Mouse (Mus musculus) macrophage (primary cell): ENCODE measurements around the gene Tbc1d1. TPM values are rescaled to one million over a fixed set of nuclear protein-coding genes. Genes with fewer than 3 reads are reported as not detected.
A peak's percentile ranks its signal among the peaks of the same experiment; 100 is the strongest.

Source experiments
- H3K27ac ChIP-seq: fragments of 350-480 bp; formaldehyde crosslinking; 2 replicates; pipeline ENCODE4 v1.9.0; 2021
- H3K36me3 ChIP-seq: fragments of 350-480 bp; formaldehyde crosslinking; 2 replicates; pipeline ENCODE4 v1.9.0; 2021; ENCODE audit errors: inconsistent target
- H3K4me3 ChIP-seq: fragments of 350-480 bp; formaldehyde crosslinking; 2 replicates; pipeline ENCODE4 v1.9.0; 2021; ENCODE audit errors: inconsistent target
- H3K79me2 ChIP-seq: fragments of 350-480 bp; formaldehyde crosslinking; 2 replicates; pipeline ENCODE4 v1.9.0; 2021; ENCODE audit errors: inconsistent target
- WGBS: methylation state at CpG from one replicate; pipeline ENCODE4 v1.1.7; 2026; ENCODE audit warnings: inconsistent platforms; ENCODE audit not compliant: missing documents; 5-methylcytosine and 5-hydroxymethylcytosine counted together
- polyA plus RNA-seq: library from polyadenylated mRNA; stranded (reverse); fragments of 250-400 nt; gene quantifications from 3 replicates; pipeline ENCODE4 v1.2.4, GENCODE M21; 2018; ENCODE audit warnings: inconsistent platforms
- total RNA-seq, 78 experiments: library from RNA; depleted of rRNA; stranded (reverse); fragments of 250-400 nt; gene quantifications; 1 replicate in 9 of 78; 2 replicates in 24 of 78; 3 replicates in 43 of 78; 4 replicates in 2 of 78; pipeline ENCODE4 v1.2.4; 2018; ENCODE audit warnings: inconsistent platforms in 56 of 78

Tbc1d1 gene
- 100 to 1,000 TPM in 18 of 26 experiments, 10 to 100 TPM in 8; 81.0 to 570 (median 114) TPM for total RNA-seq (2018; cell fraction: chromatin; rRNA removed)
- 10 to 100 TPM; 34.1 to 77.6 (median 45.2) TPM for total RNA-seq (2018; cell fraction: cytosol; rRNA removed)
- 100 to 1,000 TPM in 9 of 26 experiments, 10 to 100 TPM in 17; 63.0 to 642 (median 88.4) TPM for total RNA-seq (2018; cell fraction: nucleus; rRNA removed)
- 32.3 to 46.9 TPM (median 38.4 TPM) in 3 replicates for polyA plus RNA-seq

DNA sequence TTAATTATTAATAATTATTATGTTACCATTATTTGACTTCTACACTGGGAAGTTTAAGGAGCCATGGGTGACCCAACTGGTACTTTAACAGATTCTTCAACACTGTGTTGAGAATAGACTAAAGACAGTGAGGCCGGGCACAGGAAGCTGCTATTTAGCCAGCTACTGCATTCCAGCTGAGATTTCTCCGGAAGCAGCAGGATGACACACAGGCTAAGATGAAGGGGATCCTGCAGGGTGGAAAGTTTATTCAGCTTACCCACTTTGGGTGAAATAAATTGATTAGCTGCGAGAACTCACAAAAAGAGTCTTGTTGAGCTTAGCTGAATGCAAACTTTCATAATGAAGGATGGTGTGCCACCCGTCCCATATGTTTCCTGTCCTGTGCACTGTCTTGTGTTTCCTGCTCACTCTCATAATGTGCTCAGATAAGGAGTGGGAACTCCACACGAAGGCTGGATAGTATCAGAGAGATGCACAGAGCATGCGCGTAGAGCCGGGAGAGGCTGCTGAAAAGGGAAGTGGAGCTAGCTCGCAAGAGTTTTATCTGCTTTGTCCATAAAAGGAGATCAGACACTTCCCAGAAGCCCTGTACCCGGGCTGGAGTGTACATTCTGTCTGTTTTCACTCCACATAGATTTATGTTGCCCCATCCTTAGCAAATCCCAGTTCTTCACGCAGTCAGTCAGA is at the start of gene Tbc1d1:
Tbc1d1 (plus strand) TSS at position 445 of the 690 bp plus-strand sequence.
- no peak within 1 kb of the TSS for H3K4me3 ChIP-seq
- peaks cover 2% of the 10 kb centered on the region; the same call in 1 of the 2 replicates for H3K79me2 ChIP-seq
- H3K27ac ChIP-seq, result peak within 1 kb of the TSS; percentile 24; the same call in 1 of the 2 replicates
- H3K36me3 ChIP-seq, result no peaks in the 10 kb centered on the region
- WGBS, result 17% methylated on average over 11 of the region's 11 CpGs

DNA sequence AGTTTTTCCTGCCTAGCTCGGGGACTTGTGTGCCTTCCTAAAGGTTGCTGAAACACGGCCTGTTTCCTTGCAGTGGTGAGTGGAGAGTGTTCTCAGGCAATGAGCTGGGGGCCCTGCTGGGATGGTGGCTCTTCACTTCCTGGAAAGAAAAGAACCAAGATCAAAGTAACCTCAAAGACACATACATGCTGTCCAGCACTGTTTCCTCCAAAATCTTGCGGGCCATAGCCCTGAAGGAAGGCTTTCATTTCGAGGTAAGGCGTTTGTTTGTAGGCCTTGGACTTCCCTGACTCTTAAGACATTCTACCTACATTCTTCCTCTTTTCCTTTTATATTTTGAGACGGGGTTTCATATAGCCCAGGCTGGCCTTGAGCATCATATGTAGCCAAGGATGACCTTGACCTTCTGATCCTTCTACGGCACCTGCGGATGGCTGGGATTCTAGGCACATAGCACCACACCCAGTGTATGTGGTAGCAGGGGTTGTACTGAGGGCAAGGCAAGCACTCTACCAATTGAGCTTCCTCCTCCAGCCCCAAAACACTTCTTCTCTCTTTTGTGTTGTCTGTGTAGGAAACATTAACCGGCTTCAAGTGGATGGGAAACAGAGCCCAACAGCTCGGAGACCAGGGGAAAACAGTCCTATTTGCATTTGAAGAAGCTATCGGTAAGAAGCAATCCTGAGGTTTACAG is 48.4 kb upstream of the Tbc1d1 start:
- Histone ChIP-seq H3K27ac (no peak overlapping the region), H3K79me2 (no peaks in the 10 kb centered on the region), H3K4me3 (no peak overlapping the region), H3K36me3 (peaks cover 47% of the 10 kb centered on the region)
- WGBS, result 88% methylated on average over 11 of the region's 11 CpGs

DNA sequence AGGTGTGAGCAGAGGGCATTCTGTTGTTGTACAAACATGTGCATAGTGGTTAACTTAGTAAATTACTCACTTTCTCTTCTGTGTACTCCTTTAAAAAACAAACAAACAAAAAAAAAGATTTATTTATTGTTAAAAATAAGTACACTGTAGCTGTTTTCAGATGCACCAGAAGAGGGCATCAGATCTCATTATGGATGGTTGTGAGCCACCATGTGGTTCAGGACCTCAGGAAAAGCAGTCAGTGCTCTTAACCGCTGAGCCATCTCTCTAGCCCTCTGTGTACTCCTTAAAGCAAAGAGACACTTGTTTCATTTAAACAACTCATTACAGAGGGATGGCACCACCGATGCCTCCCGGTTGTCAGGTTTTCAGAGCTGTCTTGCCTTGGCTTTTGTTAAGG is 46.9 kb upstream of the Tbc1d1 start:
- Histone ChIP-seq H3K36me3 (peaks cover 62% of the 10 kb centered on the region), H3K79me2 (no peaks in the 10 kb centered on the region), H3K4me3 (no peak overlapping the region), H3K27ac (no peak overlapping the region)
- WGBS, result 78% methylated on average over 3 of the region's 3 CpGs

DNA sequence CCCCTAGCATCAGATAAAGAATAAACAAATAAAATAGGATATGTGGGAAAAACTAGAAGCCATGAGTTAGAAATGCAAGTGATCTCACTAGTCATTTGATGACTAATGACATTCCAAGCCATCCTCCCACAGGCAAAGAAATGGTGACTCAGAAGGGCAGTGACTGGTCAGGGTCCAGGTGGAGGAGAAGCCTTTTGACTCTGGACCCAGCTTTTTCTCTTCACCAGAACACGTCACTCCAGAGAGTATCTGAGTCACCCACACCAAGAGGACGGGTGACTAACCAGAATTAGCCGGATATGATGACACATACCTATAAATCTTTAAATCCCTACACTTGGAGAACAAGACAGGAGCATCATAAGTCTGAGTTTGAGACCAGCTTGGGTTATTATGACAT is 43.7 kb upstream of the Tbc1d1 start:
- H3K79me2 ChIP-seq, result no peaks in the 10 kb centered on the region
- H3K36me3 ChIP-seq, result peaks cover 71% of the 10 kb centered on the region
- H3K4me3 ChIP-seq, result no peak overlapping the region
- WGBS, result 78% methylated on average over 3 of the region's 3 CpGs
- no peak overlapping the region for H3K27ac ChIP-seq

DNA sequence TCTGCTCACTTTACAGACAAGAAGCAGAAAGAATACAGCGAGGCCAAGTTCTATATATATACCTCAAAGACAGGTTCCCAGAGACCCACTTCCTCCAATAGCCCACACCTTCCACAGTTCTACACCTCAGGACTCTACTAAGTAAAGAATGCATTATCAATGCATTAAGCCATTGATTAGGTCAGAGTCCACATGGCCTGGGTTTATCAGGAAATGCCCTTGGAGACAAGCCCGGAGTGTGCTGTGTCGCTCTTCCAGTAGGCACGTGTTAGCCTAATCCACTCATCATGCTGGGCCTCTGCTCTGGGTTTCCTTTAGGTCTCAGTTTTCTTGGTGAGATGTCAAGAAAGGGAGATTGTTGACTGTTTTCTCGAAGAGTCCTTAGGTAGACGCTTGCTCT is 41.9 kb upstream of the Tbc1d1 start:
- Histone ChIP-seq H3K79me2 (no peaks in the 10 kb centered on the region), H3K27ac (no peak overlapping the region), H3K36me3 (peaks cover 66% of the 10 kb centered on the region), H3K4me3 (no peak overlapping the region)
- 89% methylated on average over 6 of the region's 6 CpGs for WGBS

DNA sequence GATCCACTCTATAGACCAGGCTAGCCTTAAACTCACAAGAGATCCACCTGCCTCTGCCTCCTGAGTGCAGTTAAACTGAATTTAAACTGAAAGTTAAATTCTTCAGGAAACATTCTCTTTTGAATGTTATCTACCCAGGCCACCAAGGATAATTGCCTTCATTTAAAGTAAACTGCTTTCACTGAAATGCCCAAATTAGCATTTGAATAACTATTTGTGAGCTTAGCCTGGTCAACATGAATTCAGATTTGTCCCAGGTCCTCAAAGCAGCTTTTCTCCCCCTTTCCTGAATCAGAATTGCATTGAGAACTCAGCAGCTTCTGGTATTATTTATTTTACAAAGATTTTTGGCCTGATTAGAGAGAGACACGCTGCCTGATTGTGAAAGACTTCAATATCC is 38.9 kb upstream of the Tbc1d1 start:
- Histone ChIP-seq H3K27ac (no peak overlapping the region), H3K4me3 (no peak overlapping the region), H3K36me3 (peaks cover 49% of the 10 kb centered on the region), H3K79me2 (no peaks in the 10 kb centered on the region)
- WGBS, result 100% methylated on average over 1 of the region's 1 CpGs

DNA sequence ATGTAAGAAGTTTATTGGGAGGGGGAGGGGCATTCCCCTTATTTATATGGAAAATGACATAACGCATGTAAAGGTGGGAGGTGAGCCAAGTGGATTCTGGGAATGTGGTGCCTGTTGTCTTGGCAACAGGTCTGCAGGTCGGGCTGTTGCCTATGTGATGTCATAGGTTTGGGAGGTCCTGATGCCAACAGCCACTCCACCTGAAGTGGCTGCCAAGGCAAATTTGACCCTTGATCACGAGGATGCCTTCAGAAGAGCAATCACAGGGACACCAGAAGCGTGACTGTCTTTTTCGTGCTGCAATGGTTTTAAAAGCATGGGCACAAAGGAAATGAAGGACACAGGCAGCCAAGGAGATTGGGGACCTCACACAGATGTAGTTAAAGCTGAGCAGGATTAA is 30.3 kb upstream of the Tbc1d1 start:
- Histone ChIP-seq H3K79me2 (no peaks in the 10 kb centered on the region), H3K36me3 (peaks cover 19% of the 10 kb centered on the region; the same call in 1 of the 2 replicates), H3K27ac (no peak overlapping the region), H3K4me3 (no peak overlapping the region)
- WGBS, result 90% methylated on average over 5 of the region's 5 CpGs

DNA sequence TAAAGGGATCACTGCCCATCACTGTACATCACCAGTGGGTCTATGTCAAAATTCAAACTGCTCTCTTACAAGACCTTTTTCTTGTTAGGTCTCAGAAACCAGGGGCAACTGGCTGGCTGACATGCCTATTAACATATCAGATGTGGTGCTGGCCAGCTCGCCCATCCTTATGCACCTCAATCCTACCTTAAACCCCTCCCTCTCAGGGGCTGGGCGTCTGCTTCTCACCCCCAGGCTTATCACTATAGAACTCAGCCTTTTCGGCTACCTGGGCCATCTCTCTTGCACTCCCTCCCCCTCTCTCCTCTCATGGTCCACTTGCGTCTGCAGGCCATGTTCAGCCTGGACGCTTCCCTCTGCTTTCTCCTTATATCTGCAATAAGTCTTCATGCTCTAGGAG is 24.6 kb upstream of the Tbc1d1 start:
- H3K27ac ChIP-seq, result no peak overlapping the region
- no peaks in the 10 kb centered on the region for H3K79me2 ChIP-seq
- no peak overlapping the region for H3K4me3 ChIP-seq
- 92% methylated on average over 5 of the region's 5 CpGs for WGBS
- H3K36me3 ChIP-seq, result peaks cover 19% of the 10 kb centered on the region; the same call in 1 of the 2 replicates

DNA sequence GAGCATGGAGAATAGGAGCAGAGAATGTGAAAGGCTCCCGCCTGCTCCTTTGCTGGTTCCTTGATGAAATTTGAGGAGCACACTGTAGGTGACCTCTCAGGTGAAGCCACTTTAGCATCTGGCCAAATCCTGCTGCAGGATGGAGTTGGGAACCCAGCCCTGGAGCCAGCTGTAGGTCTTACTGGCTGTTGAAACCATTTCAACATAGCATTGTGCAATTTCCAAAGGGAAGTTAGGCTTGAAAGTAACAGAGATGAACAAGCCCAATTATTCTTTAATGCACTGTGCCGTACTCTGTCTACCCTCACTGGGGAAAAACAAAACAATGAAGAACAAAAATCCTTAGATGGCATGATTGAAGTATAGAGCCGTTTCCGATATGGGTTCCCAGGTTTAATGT is 22.2 kb upstream of the Tbc1d1 start:
- Histone ChIP-seq H3K79me2 (no peaks in the 10 kb centered on the region), H3K27ac (no peak overlapping the region), H3K4me3 (no peak overlapping the region), H3K36me3 (peaks cover under 1% of the 10 kb centered on the region; the same call in 1 of the 2 replicates)
- 47% methylated on average over 4 of the region's 4 CpGs for WGBS

DNA sequence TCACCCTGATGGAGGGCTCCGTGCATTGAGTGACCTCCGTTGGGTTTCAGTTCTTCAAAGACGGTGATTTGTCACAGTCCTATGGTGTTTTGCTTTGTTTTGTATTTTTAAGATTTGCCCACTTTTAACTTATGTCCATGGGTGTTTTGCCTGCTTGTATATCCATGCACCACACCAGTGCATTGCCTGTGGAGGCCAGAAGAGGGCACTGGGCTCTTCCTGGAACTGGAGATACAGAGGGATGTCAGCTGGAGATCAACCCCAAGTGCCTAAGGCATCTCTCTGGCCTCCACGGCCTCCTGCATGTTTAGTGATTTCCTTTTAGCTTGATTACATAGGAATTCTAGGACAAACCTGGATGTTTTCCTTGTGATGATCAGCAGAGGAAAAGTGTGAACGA is 19.8 kb upstream of the Tbc1d1 start:
- Histone ChIP-seq H3K36me3 (no peaks in the 10 kb centered on the region), H3K27ac (no peak overlapping the region), H3K4me3 (no peak overlapping the region), H3K79me2 (no peaks in the 10 kb centered on the region)
- 62% methylated on average over 4 of the region's 5 CpGs for WGBS

DNA sequence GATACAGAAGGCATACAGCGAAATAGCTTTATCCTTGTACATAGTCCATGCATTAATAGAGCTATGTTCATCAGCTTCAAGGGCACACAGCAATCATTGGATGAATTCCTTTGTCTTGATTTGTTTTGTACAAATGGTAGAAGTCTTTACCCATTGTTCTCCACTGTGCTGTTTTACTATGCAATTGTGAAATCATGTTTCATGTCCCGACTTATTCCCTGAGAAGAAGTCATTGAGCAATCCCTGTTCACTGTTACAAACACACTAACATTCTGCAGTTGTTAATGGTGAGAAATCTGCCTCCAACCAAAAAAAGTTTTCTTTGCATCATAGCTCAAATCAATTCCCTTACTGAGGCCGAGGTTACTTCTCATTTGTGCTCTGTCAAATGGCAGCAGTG is 15.9 kb upstream of the Tbc1d1 start:
- no peaks in the 10 kb centered on the region for H3K36me3 ChIP-seq
- H3K27ac ChIP-seq, result no peak overlapping the region
- no peaks in the 10 kb centered on the region for H3K79me2 ChIP-seq
- 36% methylated on average over 3 of the region's 3 CpGs for WGBS
- no peak overlapping the region for H3K4me3 ChIP-seq

DNA sequence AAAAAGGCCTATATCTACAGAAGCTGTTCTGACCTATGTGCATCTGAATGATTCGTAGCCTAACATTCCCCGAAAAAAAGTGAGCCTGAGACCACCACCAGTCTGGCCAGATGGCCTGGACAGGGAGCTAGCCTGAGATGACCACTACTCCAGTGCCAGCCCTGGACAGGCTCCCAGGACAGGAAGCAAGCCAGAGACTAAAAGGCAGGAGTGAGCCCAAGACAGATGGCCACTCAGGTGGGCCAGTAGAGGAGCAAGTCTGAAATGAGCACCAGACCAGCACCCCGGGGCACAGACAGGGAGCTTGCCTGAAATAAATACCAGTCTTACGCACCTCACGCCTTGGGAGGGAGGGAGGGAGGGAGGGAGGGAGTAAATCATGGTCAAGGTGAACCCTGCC is 11.8 kb upstream of the Tbc1d1 start:
- 88% methylated on average over 5 of the region's 5 CpGs for WGBS
- no peaks in the 10 kb centered on the region for H3K79me2 ChIP-seq
- H3K27ac ChIP-seq, result no peak overlapping the region
- H3K4me3 ChIP-seq, result no peak overlapping the region
- H3K36me3 ChIP-seq, result no peaks in the 10 kb centered on the region

DNA sequence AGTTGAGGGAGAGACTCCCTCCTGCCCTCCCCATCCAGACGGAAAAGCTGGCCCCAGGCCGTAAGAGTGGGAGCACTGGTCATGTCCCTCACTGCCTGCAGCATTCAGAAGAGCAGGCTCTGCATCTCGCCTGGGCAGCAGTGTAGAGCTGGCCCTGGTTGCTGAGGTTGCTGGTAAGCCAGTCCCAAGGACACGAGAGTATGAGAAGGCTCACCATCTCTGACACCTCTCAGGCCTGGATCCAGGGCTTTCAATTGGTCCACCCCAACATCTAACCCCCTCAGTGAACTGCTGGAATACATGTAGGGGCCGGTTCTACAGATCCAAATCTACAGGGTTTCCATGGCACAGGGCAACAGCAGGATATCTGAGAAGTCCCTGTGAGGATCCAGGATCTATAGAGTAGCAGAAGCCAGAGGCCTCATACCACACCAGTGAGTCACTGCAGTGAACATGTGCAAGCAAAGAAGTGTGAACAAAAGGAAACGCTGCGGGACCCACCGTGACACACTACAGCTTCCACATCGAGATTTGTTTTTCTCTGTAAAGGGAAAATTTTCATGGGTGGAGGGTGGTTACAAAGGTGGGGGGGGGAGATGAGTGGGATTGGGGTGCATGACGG is 9.6 kb upstream of the Tbc1d1 start:
- Histone ChIP-seq H3K79me2 (no peaks in the 10 kb centered on the region), H3K36me3 (no peaks in the 10 kb centered on the region), H3K27ac (no peak overlapping the region), H3K4me3 (no peak overlapping the region)
- WGBS, result 98% methylated on average over 10 of the region's 10 CpGs

DNA sequence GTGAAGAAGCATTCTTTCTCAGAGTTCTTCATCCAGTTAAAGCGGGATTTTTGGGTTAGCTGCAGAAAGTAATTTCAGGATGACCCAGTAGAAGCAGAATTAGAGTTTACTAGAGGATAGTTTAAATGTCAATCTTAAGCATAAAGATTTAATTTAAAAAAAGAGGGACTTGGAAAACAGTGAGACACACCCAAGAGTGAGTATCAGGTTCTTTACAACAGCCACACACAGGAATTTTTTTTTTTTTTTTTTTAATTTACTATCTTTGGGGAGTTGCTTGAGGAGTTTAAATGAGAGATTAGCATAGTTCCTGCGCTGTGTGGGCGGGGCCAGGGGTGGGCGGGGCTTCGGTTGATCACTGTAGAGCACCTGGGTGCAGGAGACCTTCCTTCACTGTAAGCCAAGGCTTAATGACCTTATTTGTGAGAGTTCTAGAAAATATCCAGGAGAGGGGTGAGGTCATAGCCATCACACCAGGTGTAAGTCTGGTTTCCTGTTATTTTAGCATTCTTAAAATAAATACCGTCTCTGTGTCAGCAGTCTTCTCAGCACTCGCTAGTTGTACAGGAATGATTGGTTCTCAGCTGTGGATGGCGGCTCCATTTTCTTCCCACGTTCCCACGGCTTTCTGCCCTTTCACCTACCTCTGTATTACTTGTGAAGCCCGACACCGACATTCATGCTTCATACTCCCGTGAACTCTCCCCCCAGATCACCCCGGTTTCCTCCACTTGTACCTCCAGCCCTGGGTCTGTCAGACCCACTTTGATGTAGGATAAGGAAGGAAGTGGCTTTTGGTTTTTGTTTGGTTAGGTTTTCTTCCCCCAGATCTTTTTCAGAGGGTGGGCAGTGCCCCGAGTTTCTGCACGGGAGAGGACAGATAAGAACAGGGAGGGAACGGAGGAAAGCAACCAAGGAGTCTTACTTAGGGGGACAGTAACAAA is 6.6 kb upstream of the Tbc1d1 start:
- 8% methylated on average over 17 of the region's 17 CpGs for whole genome bisulfite sequencing
- no peaks in the 10 kb centered on the region for H3K79me2 ChIP-seq
- no peak overlapping the region for H3K27ac ChIP-seq
- H3K4me3 ChIP-seq, result no peak overlapping the region
- H3K36me3 ChIP-seq, result no peaks in the 10 kb centered on the region
